Mouse (Mus musculus) limb, embryonic 10.5 days (tissue): ENCODE results near the gene Gdpd3. TPM values are rescaled to one million over a fixed set of nuclear protein-coding genes. Genes with fewer than 3 reads are reported as not detected.

Experiments
- DNase-seq: peaks from one replicate; pipeline ENCODE4 v3.0.0-alpha.2; 2017; ENCODE audit warnings: low spot score
- H3K27ac ChIP-seq: fragments of 300-500 bp; sonication (generic); 2 replicates; pipeline ENCODE4 v1.5.1; 2016; ENCODE audit warnings: mild to moderate bottlenecking
- H3K27me3 ChIP-seq: fragments of 300-500 bp; sonication (generic); 2 replicates; pipeline ENCODE4 v1.6.1; 2016; ENCODE audit warnings: low read depth, mild to moderate bottlenecking; ENCODE audit not compliant: poor library complexity, severe bottlenecking
- H3K36me3 ChIP-seq: fragments of 300-500 bp; sonication (generic); 2 replicates; pipeline ENCODE4 v1.6.1; 2016; ENCODE audit warnings: mild to moderate bottlenecking, moderate library complexity
- H3K4me1 ChIP-seq: fragments of 300-500 bp; sonication (generic); 2 replicates; pipeline ENCODE4 v1.6.1; 2016
- H3K4me3 ChIP-seq: fragments of 300-500 bp; sonication (generic); 2 replicates; pipeline ENCODE4 v1.5.1; 2016; ENCODE audit warnings: mild to moderate bottlenecking, moderate library complexity
- H3K9me3 ChIP-seq: fragments of 300-500 bp; sonication (generic); replicated peaks from 2 replicates; pipeline ENCODE4 v1.6.1; 2016; ENCODE audit warnings: mild to moderate bottlenecking
- WGBS: fragments of 180-500 bp; shearing (Covaris S2); methylation state at CpG from one replicate; pipeline ENCODE4 v1.1.7; 2016; 5-methylcytosine and 5-hydroxymethylcytosine counted together
- polyA plus RNA-seq: library from polyadenylated mRNA; unstranded; fragments of >200 nt; fragmentation: Nextera tagmentation; extraction: Ambion mirVana; gene quantifications from 2 replicates; pipeline ENCODE4 v1.2.1, GENCODE M21; 2016

The Gdpd3 gene
- polyA plus RNA-seq, 1 experiment from 2014 or later: 1.5 TPM

DNA sequence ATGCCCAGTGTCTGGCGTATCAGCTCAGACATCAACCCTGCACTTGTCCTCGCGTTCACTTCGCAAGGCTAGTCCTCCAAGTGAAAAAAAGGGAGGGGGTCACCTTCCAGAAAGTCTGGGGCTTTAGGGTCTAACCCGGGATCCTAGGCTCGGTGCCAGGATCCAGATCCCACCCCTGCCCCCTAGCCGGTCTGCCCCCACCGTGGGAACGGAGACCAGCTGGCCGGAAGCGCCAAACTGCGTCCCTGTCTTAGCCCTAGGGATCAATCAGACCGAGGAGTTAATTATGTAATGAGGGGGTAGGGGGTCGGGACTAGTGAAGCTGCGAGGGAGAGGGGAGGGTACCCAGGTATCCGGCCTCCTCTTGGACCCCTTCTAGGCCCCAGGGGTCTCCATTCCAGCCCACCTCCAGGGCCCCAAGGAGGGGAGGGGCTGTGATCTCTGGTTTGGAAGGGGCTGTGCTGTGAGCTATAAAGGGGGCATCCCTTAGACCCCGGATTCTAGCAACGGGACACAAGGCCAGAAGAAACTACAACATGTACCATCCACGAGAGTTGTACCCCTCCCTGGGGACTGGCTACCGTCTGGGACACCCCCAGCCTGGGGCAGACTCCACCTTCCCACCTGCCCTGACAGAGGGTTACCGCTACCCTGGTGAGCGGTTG lies 15.0 kb downstream of the Gdpd3 start, which contains the start of gene Tbx6:
Gene Tbx6 (plus strand): TSS at position 513 of the 665 bp plus-strand sequence.
- Histone ChIP-seq H3K27me3 (no peaks in the 10 kb centered on the region), H3K36me3 (peaks cover 44% of the 10 kb centered on the region), H3K9me3 (no peaks in the 10 kb centered on the region), H3K4me3 (peak within 1 kb of the TSS; percentile 57), H3K4me1 (peaks cover 63% of the 10 kb centered on the region), H3K27ac (peak within 1 kb of the TSS; percentile 82)
- WGBS: 5% methylated on average over 22 of the region's 22 CpGs
- peak; percentile 61 for DNase-seq

DNA sequence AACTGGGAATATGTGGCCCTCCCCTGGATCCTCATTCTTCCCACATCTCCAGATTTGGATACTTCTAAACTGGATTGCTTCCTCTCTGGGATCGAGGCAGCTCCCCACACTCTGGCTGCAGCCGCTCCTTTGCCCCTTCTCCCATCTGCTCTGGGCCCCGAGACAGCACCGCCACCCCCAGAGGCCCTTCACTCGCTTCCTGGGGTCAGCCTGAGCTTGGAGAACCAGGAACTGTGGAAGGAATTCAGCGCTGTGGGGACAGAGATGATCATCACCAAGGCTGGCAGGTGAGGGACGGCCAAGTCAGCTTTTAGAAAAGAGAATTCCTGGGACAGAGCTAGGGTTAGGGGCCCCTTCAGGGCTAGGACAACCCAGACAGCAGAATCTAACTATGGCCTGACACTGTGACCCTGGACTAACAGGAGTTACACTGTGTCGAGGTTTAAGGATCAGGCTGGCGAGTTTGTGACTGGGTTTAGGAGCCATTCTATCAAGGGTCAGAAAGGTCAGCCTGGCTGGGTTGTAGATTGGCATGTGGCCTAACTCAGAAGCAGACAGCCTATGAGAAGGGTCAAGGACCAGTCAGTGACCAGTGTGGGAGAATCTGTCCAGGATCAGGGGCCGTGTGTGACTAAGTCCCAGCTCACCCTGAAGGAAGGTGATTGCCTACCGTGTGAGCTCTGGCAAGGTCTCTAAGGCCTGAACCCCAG lies 15.7 kb downstream of the Gdpd3 start:
- Histone ChIP-seq H3K4me1 (peaks cover 56% of the 10 kb centered on the region), H3K4me3 (peak overlapping the region; percentile 57), H3K9me3 (no peaks in the 10 kb centered on the region), H3K36me3 (peaks cover 52% of the 10 kb centered on the region), H3K27me3 (no peaks in the 10 kb centered on the region), H3K27ac (peak overlapping the region; percentile 82)
- DNase-seq: no peak
- WGBS: 23% methylated on average over 11 of the region's 11 CpGs

DNA sequence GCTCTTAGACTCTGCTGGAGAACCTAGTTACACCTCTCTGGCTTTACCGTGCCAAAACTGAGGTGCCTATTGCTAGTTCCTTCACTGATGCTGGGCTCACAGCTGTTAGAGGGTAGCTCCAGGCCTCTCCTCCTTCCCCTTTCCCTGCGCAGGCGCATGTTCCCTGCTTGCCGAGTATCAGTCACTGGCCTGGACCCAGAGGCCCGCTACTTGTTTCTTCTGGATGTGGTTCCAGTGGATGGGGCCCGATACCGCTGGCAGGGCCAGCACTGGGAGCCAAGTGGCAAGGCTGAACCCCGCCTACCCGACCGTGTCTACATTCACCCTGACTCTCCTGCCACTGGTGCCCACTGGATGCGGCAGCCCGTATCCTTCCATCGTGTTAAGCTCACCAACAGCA lies 16.6 kb downstream of the Gdpd3 start:
- Histone ChIP-seq H3K4me1 (peaks cover 47% of the 10 kb centered on the region), H3K27ac (no peak overlapping the region), H3K4me3 (no peak overlapping the region), H3K9me3 (no peaks in the 10 kb centered on the region), H3K36me3 (peaks cover 60% of the 10 kb centered on the region), H3K27me3 (no peaks in the 10 kb centered on the region)
- WGBS: 79% methylated on average over 13 of the region's 13 CpGs
- DNase-seq: no peak

DNA sequence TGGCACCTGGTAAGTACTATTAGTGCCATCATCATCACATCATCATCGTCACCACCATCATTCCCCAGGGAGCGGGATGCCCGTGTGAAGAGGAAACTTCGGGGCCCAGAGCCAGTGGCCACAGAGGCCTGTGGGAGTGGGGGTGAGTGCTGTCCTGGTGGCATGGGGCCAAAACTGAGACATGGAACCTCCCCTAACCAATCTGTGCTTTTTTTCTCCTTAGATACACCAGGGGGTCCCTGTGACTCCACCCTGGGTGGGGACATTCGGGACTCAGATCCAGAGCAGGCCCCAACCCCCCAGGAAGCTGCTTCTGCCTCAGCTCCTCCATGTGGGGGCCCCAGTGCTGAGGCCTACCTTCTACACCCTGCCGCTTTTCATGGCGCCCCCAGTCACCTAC lies 18.3 kb downstream of the Gdpd3 start:
- no peak overlapping the region for H3K27ac ChIP-seq
- no peaks in the 10 kb centered on the region for H3K9me3 ChIP-seq
- no peak for DNase-seq
- peaks cover 67% of the 10 kb centered on the region for H3K36me3 ChIP-seq
- H3K4me1 ChIP-seq: peaks cover 37% of the 10 kb centered on the region
- WGBS: 70% methylated on average over 7 of the region's 7 CpGs
- no peak overlapping the region for H3K4me3 ChIP-seq
- no peaks in the 10 kb centered on the region for H3K27me3 ChIP-seq

DNA sequence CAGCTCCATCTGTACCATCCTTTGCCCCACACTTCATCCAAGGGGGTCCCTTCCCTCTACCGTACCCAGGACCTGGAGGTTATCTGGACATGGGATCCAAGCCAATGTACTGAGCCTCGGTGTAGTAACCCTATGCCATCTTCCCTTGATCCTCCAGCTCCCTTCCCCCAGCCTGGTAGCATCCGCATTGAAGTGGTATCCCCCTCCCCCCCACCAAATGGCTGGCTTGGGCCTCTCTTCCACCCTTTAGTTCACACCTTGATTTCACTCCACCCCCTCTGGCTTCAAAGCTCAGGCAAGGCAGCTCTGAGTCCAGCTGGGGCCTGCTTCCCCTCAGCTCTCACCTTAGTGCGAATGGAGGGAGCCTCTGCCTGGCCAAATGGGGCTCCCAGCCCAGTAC lies 18.9 kb downstream of the Gdpd3 start:
- DNase-seq: no peak
- H3K36me3 ChIP-seq: peaks cover 73% of the 10 kb centered on the region
- no peaks in the 10 kb centered on the region for H3K9me3 ChIP-seq
- H3K27ac ChIP-seq: no peak overlapping the region
- WGBS: 41% methylated on average over 4 of the region's 4 CpGs
- H3K4me3 ChIP-seq: no peak overlapping the region
- peaks cover 31% of the 10 kb centered on the region for H3K4me1 ChIP-seq
- H3K27me3 ChIP-seq: no peaks in the 10 kb centered on the region

DNA sequence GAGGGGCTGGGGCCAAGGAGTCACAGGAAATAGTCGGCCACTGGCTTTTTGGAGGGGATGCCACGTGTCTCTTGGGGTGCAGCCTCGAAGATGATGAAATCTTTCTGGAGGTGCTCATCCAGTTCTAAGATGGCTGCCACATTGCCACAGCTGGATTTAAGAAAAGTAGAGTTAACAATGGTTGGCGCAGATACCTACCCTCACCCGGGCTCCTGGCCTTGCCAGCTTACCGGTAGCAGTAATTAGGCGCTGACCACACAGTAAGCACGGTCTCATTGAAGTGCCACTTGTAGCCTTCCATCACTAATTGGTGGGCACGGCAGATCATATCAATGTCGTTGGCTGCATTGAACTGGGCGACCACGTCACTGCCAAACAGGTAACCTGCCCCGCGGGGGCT lies 20.0 kb downstream of the Gdpd3 start:
- H3K27me3 ChIP-seq: no peaks in the 10 kb centered on the region
- H3K4me3 ChIP-seq: no peak overlapping the region
- WGBS: 91% methylated on average over 14 of the region's 14 CpGs
- H3K36me3 ChIP-seq: peaks cover 83% of the 10 kb centered on the region
- H3K27ac ChIP-seq: no peak overlapping the region
- H3K4me1 ChIP-seq: peaks cover 29% of the 10 kb centered on the region
- no peaks in the 10 kb centered on the region for H3K9me3 ChIP-seq
- DNase-seq: no peak

DNA sequence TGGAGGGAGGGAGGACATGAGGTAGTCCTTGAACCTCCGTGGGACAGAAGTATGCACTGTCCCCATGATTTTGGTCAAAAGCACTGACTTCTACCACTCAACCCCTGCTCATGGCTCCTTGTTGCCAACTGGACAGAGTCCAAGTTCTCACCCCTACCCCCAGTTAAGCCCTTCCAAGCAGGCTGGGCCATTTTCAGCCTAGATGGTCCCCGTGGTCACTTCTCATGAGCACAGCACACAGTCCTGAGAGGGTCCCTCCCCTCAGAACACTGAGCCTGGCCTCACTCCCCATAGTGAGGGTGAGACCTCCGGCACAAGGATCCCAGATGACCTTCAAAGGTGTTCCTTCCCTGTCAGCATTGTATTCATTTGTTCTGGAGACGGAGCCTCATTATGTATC lies 23.0 kb downstream of the Gdpd3 start:
- H3K4me1 ChIP-seq: peaks cover 22% of the 10 kb centered on the region
- no peak overlapping the region for H3K4me3 ChIP-seq
- 93% methylated on average over 4 of the region's 4 CpGs for WGBS
- H3K27me3 ChIP-seq: no peaks in the 10 kb centered on the region
- H3K9me3 ChIP-seq: no peaks in the 10 kb centered on the region
- peaks cover 76% of the 10 kb centered on the region for H3K36me3 ChIP-seq
- no peak for DNase-seq
- no peak overlapping the region for H3K27ac ChIP-seq

DNA sequence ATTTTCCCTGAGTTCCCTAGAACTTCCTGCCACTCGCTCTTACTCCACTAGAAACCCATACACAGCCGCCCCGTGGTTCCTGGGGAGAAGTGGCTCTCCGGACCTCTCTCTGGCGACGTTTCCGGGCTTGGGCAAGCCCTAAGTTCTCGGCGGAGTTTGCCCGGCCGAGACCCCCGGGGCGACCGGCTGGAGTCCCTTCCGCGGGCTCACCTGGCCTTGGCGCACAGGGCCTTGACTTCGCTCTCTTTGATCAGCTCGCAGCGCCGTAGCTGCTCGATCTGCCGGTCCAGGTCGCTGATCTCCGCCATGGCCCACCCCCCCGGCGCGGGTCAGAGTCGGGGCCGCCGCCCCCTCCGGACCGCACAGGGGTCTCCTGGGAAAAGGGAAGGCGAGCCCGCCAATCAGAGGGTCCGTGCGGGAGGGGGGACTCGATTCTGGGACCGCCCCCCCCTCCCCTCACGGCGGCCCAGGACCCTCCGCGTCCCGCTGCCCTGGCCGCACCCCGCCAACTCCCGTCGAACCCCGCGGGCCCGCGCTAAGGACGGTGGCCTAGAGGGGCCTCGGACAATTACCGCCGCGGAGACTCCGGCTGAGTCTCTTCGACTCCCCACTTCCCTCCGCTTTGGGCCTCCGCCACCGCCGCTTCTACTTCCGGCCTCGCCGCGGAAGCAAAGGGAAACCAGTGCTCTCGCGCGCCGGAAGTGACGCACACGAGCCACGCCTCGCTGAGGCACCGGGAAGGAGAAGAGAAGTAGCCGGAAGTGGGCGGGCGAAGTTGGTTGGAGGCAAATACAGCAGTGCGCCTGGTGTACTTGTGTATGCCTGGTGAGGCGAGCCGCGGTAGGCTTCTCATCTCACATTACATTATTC lies 26.0 kb downstream of the Gdpd3 start, which contains the start of gene Ppp4c:
Gene Ppp4c (minus strand): TSS at position 646 of the 870 bp plus-strand sequence.
- peak within 1 kb of the TSS; percentile 89 for H3K4me3 ChIP-seq
- H3K27ac ChIP-seq: peak within 1 kb of the TSS; percentile 97
- DNase-seq: peak; percentile 100
- peaks cover 38% of the 10 kb centered on the region for H3K4me1 ChIP-seq
- no peaks in the 10 kb centered on the region for H3K27me3 ChIP-seq
- peaks cover 76% of the 10 kb centered on the region for H3K36me3 ChIP-seq
- WGBS: under 1% methylated on average over 82 of the region's 83 CpGs
- H3K9me3 ChIP-seq: no peaks in the 10 kb centered on the region

DNA sequence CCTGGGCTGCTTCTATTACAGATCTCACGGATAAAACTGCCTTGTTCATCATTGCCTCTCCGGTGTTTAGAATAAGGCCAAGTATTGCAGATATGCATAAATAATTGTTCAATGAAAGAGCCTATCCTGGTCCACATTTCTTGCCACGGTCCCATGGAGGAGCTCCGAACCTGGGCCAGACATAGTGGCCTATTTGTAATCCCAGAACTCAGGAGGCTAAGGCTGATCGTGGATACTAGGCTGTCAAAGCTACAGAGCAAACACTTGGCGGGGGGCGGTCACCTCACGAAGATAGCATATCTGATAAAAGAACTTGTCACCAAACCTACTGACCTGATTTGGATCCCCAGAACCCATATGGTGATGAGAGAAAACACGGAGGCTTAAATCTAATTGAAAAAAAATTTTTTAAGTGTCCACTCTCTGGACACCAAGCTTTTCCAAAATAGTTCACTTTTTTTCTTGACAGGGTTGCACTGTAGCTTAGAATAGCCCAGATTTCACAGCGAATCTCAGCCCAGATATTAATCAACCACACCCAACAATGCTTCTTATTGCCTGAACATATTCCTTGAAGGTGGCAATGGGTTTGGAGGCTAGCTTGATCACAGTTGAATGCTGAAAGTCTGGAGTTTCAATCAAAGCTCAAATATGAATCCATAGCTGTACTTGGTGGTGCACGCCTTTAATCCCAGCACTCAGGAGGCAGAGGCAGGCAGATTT lies 26.7 kb downstream of the Gdpd3 start:
- Histone ChIP-seq H3K4me1 (peaks cover 46% of the 10 kb centered on the region), H3K27ac (peak overlapping the region; percentile 97), H3K36me3 (peaks cover 76% of the 10 kb centered on the region), H3K4me3 (peak overlapping the region; percentile 89), H3K9me3 (no peaks in the 10 kb centered on the region), H3K27me3 (no peaks in the 10 kb centered on the region)
- no peak for DNase-seq
- 28% methylated on average over 11 of the region's 11 CpGs for WGBS

DNA sequence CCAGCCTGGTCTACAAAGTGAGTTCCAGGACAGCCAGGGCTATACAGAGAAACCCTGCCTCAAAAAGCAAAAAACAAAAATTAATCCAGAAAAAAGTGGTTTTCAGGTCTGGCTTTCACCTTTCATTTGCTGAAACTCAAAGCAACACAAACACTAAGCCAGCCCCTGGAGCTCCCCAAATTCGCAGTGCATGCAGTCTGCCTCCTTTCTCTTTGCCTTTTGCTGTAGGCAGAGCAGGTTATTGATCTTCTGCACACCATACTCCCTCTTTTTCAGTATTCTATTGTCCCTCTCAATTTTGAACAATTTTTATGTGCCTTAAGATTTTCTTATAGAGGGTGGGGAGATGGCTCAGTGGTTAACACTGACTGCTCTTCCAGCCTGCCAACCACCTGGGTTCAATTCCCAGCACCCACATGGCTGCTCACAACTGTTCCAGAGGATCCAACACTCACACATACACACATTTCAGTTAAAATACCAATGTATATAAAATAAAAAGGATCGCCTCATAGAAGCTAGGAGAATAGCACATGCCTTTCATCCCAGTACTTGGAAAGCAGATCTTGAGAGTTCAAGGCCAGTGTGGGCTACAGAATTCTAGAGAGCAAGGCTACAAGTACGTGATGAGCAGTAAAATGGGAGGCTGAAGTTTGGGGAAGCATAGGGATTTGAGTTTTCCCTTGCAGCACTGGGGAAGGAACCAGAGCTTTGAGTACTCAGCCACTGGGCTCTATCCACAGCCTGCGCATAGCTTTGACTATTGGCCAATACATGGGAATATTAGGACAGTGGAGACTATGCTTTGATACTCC lies 27.5 kb downstream of the Gdpd3 start:
- no peak overlapping the region for H3K4me3 ChIP-seq
- H3K27ac ChIP-seq: no peak overlapping the region
- no peaks in the 10 kb centered on the region for H3K9me3 ChIP-seq
- WGBS: 76% methylated on average over 4 of the region's 4 CpGs
- H3K4me1 ChIP-seq: peaks cover 49% of the 10 kb centered on the region
- H3K27me3 ChIP-seq: no peaks in the 10 kb centered on the region
- no peak for DNase-seq
- peaks cover 69% of the 10 kb centered on the region for H3K36me3 ChIP-seq

DNA sequence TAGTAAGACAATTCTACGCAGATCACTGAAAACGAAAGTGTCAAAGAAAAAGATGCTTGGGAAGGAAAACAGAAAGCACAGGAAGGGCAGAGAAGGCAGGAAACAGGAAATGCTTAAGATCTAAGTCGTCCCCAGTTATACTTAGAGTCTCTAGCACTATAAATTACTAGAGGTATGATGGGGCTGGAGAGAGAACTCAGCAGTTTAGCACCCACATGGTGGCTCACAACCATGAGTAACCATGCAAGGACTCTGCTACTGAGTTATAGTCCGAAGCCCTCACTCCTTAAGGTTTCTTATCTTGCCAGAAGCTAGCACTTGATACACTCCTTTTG lies 28.1 kb downstream of the Gdpd3 start:
- 78% methylated on average over 4 of the region's 4 CpGs for WGBS
- Histone ChIP-seq H3K27ac (no peak overlapping the region), H3K9me3 (no peaks in the 10 kb centered on the region), H3K36me3 (peaks cover 63% of the 10 kb centered on the region), H3K27me3 (no peaks in the 10 kb centered on the region), H3K4me3 (no peak overlapping the region), H3K4me1 (peaks cover 49% of the 10 kb centered on the region)
- DNase-seq: no peak
